Mouse (Mus musculus): ENCODE results near the gene Gm5678. TPM values are rescaled to one million over a fixed set of nuclear protein-coding genes. Genes with fewer than 3 reads are reported as not detected.

Gm5678 gene
- not detected in 2 replicates for total RNA-seq (2014; rRNA removed; ENCODE audit: low replicate concordance)
- not detected in 2 replicates for polyA plus RNA-seq (2015; fragmentation: Nextera tagmentation; extraction: Ambion mirVana)

- no peaks in the 10 kb centered on the region for H3K36me3 ChIP-seq (replicated peaks; ENCODE audit: control insufficient read depth, insufficient read depth, low read length)
- H3K9ac ChIP-seq (replicated peaks; ENCODE audit: low read depth, low read length), result no peak within 1 kb of the TSS
- TF ChIP-seq CTCF (IDR thresholded peaks at IDR 0.05; ENCODE audit: low read depth) (no peak), EP300 (IDR thresholded peaks at IDR 0.05; ENCODE audit: low read depth) (no peak)
- H3K27ac ChIP-seq (ENCODE audit: low read depth), result no peak within 1 kb of the TSS
- ATAC-seq (ENCODE audit: insufficient read depth, low read depth), result no peak
- DNase-seq (ENCODE audit: low spot score), result no peak
- H3K4me1 ChIP-seq (ENCODE audit: control insufficient read depth, insufficient read depth), result no peaks in the 10 kb centered on the region
- H3K27me3 ChIP-seq (ENCODE audit: control insufficient read depth, insufficient read depth, low read length), result 0 out of 2 replicates have a peak, but pooled peaks cover 3% of the 10 kb centered on the region
- no peak within 1 kb of the TSS for H3K4me2 ChIP-seq (ENCODE audit: low read depth, low read length)
- no peaks in the 10 kb centered on the region for H3K9me3 ChIP-seq (replicated peaks; ENCODE audit: control insufficient read depth, low read length)
- no peak within 1 kb of the TSS for H3K4me3 ChIP-seq (ENCODE audit: low read depth, low read length)
- WGBS, result 77% methylated on average over 23 of the region's 23 CpGs
Measured at GRCm38 (mm10) chr16:93627761-93628400, at the start of gene Gm5678. Gene Gm5678 (plus strand): TSS chr16:93628097.

GRCm38 (mm10) chr16:93578346-93579005, 49.4 kb upstream of the Gm5678 start:
- Histone ChIP-seq H3K36me3 (replicated peaks; ENCODE audit: control insufficient read depth, insufficient read depth, low read length) (no peaks in the 10 kb centered on the region), H3K9me3 (replicated peaks; ENCODE audit: control insufficient read depth, low read length) (no peaks in the 10 kb centered on the region), H3K4me2 (ENCODE audit: low read depth, low read length) (no peak overlapping the region), H3K27ac (ENCODE audit: low read depth) (no peak overlapping the region), H3K4me3 (ENCODE audit: low read depth, low read length) (no peak overlapping the region), H3K9ac (replicated peaks; ENCODE audit: low read depth, low read length) (no peak overlapping the region), H3K27me3 (ENCODE audit: control insufficient read depth, insufficient read depth, low read length) (no peaks in the 10 kb centered on the region), H3K4me1 (ENCODE audit: control insufficient read depth, insufficient read depth) (no peaks in the 10 kb centered on the region)
- 73% methylated on average over 8 of the region's 8 CpGs for WGBS
- TF ChIP-seq EP300 (IDR thresholded peaks at IDR 0.05; ENCODE audit: low read depth) (no peak), CTCF (IDR thresholded peaks at IDR 0.05; ENCODE audit: low read depth) (no peak)
- ATAC-seq (ENCODE audit: insufficient read depth, low read depth) (no peak), DNase-seq (ENCODE audit: low spot score) (no peak)

- Histone ChIP-seq H3K9me3 (replicated peaks; ENCODE audit: control insufficient read depth, low read length) (no peaks in the 10 kb centered on the region), H3K27ac (ENCODE audit: low read depth) (no peak overlapping the region), H3K4me1 (ENCODE audit: control insufficient read depth, insufficient read depth) (no peaks in the 10 kb centered on the region), H3K27me3 (ENCODE audit: control insufficient read depth, insufficient read depth, low read length) (no peaks in the 10 kb centered on the region), H3K9ac (replicated peaks; ENCODE audit: low read depth, low read length) (no peak overlapping the region), H3K4me3 (ENCODE audit: low read depth, low read length) (no peak overlapping the region), H3K4me2 (ENCODE audit: low read depth, low read length) (no peak overlapping the region), H3K36me3 (replicated peaks; ENCODE audit: control insufficient read depth, insufficient read depth, low read length) (0 out of 2 replicates have a peak, but pooled peaks cover 7% of the 10 kb centered on the region)
- TF ChIP-seq EP300 (IDR thresholded peaks at IDR 0.05; ENCODE audit: low read depth), result no peak
- no peak for TF ChIP-seq CTCF (IDR thresholded peaks at IDR 0.05; ENCODE audit: low read depth)
- ATAC-seq (ENCODE audit: insufficient read depth, low read depth) (peak; percentile 33; the same call in 1 of the 2 replicates), DNase-seq (ENCODE audit: low spot score) (no peak)
- 27% methylated on average over 6 of the region's 6 CpGs for WGBS
Measured at GRCm38 (mm10) chr16:93581125-93581524, 46.8 kb upstream of the Gm5678 start.

GRCm38 (mm10) chr16:93584976-93585702, 42.8 kb upstream of the Gm5678 start:
- no peak overlapping the region; the same call in 1 of the 2 replicates for H3K27ac ChIP-seq (ENCODE audit: low read depth)
- 73% methylated on average over 24 of the region's 24 CpGs for WGBS
- H3K9ac ChIP-seq (replicated peaks; ENCODE audit: low read depth, low read length), result no peak overlapping the region
- TF ChIP-seq EP300 (IDR thresholded peaks at IDR 0.05; ENCODE audit: low read depth) (no peak), CTCF (IDR thresholded peaks at IDR 0.05; ENCODE audit: low read depth) (no peak)
- no peaks in the 10 kb centered on the region for H3K27me3 ChIP-seq (ENCODE audit: control insufficient read depth, insufficient read depth, low read length)
- ATAC-seq (ENCODE audit: insufficient read depth, low read depth) (no peak), DNase-seq (ENCODE audit: low spot score) (no peak)
- no peaks in the 10 kb centered on the region for H3K4me1 ChIP-seq (ENCODE audit: control insufficient read depth, insufficient read depth)
- no peaks in the 10 kb centered on the region for H3K9me3 ChIP-seq (replicated peaks; ENCODE audit: control insufficient read depth, low read length)
- H3K4me2 ChIP-seq (ENCODE audit: low read depth, low read length), result peak overlapping the region; percentile 33; the same call in 1 of the 2 replicates
- peaks cover 12% of the 10 kb centered on the region for H3K36me3 ChIP-seq (replicated peaks; ENCODE audit: control insufficient read depth, insufficient read depth, low read length)
- H3K4me3 ChIP-seq (ENCODE audit: low read depth, low read length), result no peak overlapping the region; the same call in 1 of the 2 replicates

- Histone ChIP-seq H3K4me2 (ENCODE audit: low read depth, low read length) (peak overlapping the region; percentile 33; the same call in 1 of the 2 replicates), H3K27ac (ENCODE audit: low read depth) (no peak overlapping the region; the same call in 1 of the 2 replicates), H3K4me1 (ENCODE audit: control insufficient read depth, insufficient read depth) (no peaks in the 10 kb centered on the region), H3K4me3 (ENCODE audit: low read depth, low read length) (peak overlapping the region; percentile 18; the same call in 1 of the 2 replicates), H3K9me3 (replicated peaks; ENCODE audit: control insufficient read depth, low read length) (no peaks in the 10 kb centered on the region), H3K27me3 (ENCODE audit: control insufficient read depth, insufficient read depth, low read length) (no peaks in the 10 kb centered on the region), H3K9ac (replicated peaks; ENCODE audit: low read depth, low read length) (no peak overlapping the region), H3K36me3 (replicated peaks; ENCODE audit: control insufficient read depth, insufficient read depth, low read length) (peaks cover 17% of the 10 kb centered on the region)
- DNase-seq (ENCODE audit: low spot score), result no peak
- ATAC-seq (ENCODE audit: insufficient read depth, low read depth), result no peak
- TF ChIP-seq EP300 (IDR thresholded peaks at IDR 0.05; ENCODE audit: low read depth) (no peak), CTCF (IDR thresholded peaks at IDR 0.05; ENCODE audit: low read depth) (no peak)
- 80% methylated on average over 9 of the region's 9 CpGs for WGBS
Measured at GRCm38 (mm10) chr16:93585703-93586205, 42.1 kb upstream of the Gm5678 start.
